Mouse (Mus musculus) midbrain, embryonic 15.5 days (tissue): ENCODE data around the gene Eif2b5. TPM values are rescaled to one million over a fixed set of nuclear protein-coding genes. Genes with fewer than 3 reads are reported as not detected.

Source experiments
- ATAC-seq: fragments of 200-750 bp; cut with Nextera tagmentation; replicated peaks from 2 replicates; pipeline ENCODE4 v1.8.0; 2017; ENCODE audit warnings: moderate TSS enrichment
- H3K27ac ChIP-seq: fragments of 300-500 bp; sonication (generic); 2 replicates; pipeline ENCODE4 v1.5.1; 2015; ENCODE audit warnings: mild to moderate bottlenecking, inconsistent platforms
- H3K27me3 ChIP-seq: fragments of 300-500 bp; sonication (generic); replicated peaks from 2 replicates; pipeline ENCODE4 v1.6.1; 2015; ENCODE audit warnings: inconsistent platforms
- H3K36me3 ChIP-seq: fragments of 300-500 bp; sonication (generic); replicated peaks from 2 replicates; pipeline ENCODE4 v1.6.1; 2015; ENCODE audit warnings: inconsistent platforms
- H3K4me1 ChIP-seq: fragments of 300-500 bp; sonication (generic); 2 replicates; pipeline ENCODE4 v1.6.1; 2015; ENCODE audit warnings: inconsistent platforms
- H3K4me2 ChIP-seq: fragments of 300-500 bp; sonication (generic); 2 replicates; pipeline ENCODE4 v1.6.1; 2015; ENCODE audit warnings: inconsistent platforms, mild to moderate bottlenecking, moderate library complexity
- H3K4me3 ChIP-seq: fragments of 300-500 bp; sonication (generic); 2 replicates; pipeline ENCODE4 v1.5.1; 2015; ENCODE audit warnings: mild to moderate bottlenecking, inconsistent platforms
- H3K9ac ChIP-seq: fragments of 300-500 bp; sonication (generic); 2 replicates; pipeline ENCODE4 v1.6.1; 2015; ENCODE audit warnings: mild to moderate bottlenecking, inconsistent platforms
- H3K9me3 ChIP-seq: fragments of 300-500 bp; sonication (generic); 2 replicates; pipeline ENCODE4 v1.6.1; 2016; ENCODE audit warnings: inconsistent platforms
- WGBS: fragments of 180-500 bp; shearing (Covaris S2); methylation state at CpG from one replicate; pipeline ENCODE4 v1.1.7; 2015; ENCODE audit warnings: mixed read lengths; 5-methylcytosine and 5-hydroxymethylcytosine counted together
- polyA plus RNA-seq: library from polyadenylated mRNA; unstranded; fragments of >200 nt; fragmentation: Nextera tagmentation; extraction: Ambion mirVana; gene quantifications from 2 replicates; pipeline ENCODE4 v1.2.1, GENCODE M21; 2015

Gene Eif2b5
- polyA plus RNA-seq, 1 experiment from 2014 or later: 96.2 TPM

- no peaks in the 10 kb centered on the region for H3K9me3 ChIP-seq
- H3K27me3 ChIP-seq: no peaks in the 10 kb centered on the region
- no peak overlapping the region for H3K4me2 ChIP-seq
- no peaks in the 10 kb centered on the region for H3K4me1 ChIP-seq
- H3K27ac ChIP-seq: no peak overlapping the region
- no peak overlapping the region for H3K4me3 ChIP-seq
- 92% methylated on average over 5 of the region's 5 CpGs for WGBS
- no peak overlapping the region for H3K9ac ChIP-seq
- H3K36me3 ChIP-seq: peaks cover 59% of the 10 kb centered on the region
- no peak for ATAC-seq
These were observed 30.2 kb downstream of the Eif2b5 start for GRCm38 (mm10) chr16:20528779-20529178.

GRCm38 (mm10) chr16:20529375-20529774 is 30.8 kb downstream of the Eif2b5 start:
- H3K9ac ChIP-seq: no peak overlapping the region
- H3K4me2 ChIP-seq: no peak overlapping the region
- 69% methylated on average over 1 of the region's 1 CpGs for WGBS
- peaks cover 53% of the 10 kb centered on the region for H3K36me3 ChIP-seq
- no peak overlapping the region for H3K4me3 ChIP-seq
- no peaks in the 10 kb centered on the region for H3K27me3 ChIP-seq
- no peaks in the 10 kb centered on the region for H3K9me3 ChIP-seq
- no peaks in the 10 kb centered on the region for H3K4me1 ChIP-seq
- ATAC-seq: no peak
- no peak overlapping the region for H3K27ac ChIP-seq

- Histone ChIP-seq H3K36me3 (peaks cover 40% of the 10 kb centered on the region), H3K27ac (no peak overlapping the region), H3K9ac (no peak overlapping the region), H3K9me3 (no peaks in the 10 kb centered on the region), H3K4me3 (no peak overlapping the region), H3K4me2 (no peak overlapping the region), H3K4me1 (peaks cover under 1% of the 10 kb centered on the region; the same call in 1 of the 2 replicates), H3K27me3 (no peaks in the 10 kb centered on the region)
- 93% methylated on average over 20 of the region's 20 CpGs for WGBS
- ATAC-seq: no peak
These were observed 32.3 kb downstream of the Eif2b5 start for GRCm38 (mm10) chr16:20530941-20531340.

- peak overlapping the region; percentile 87; the same call in 1 of the 2 replicates for H3K4me3 ChIP-seq
- H3K4me1 ChIP-seq: peaks cover 28% of the 10 kb centered on the region
- H3K27me3 ChIP-seq: no peaks in the 10 kb centered on the region
- H3K9me3 ChIP-seq: no peaks in the 10 kb centered on the region
- 49% methylated on average over 10 of the region's 10 CpGs for WGBS
- ATAC-seq: no peak
- no peak overlapping the region for H3K27ac ChIP-seq
- no peak overlapping the region for H3K4me2 ChIP-seq
- H3K9ac ChIP-seq: no peak overlapping the region
- peaks cover 28% of the 10 kb centered on the region for H3K36me3 ChIP-seq
These were observed 36.1 kb downstream of the Eif2b5 start for GRCm38 (mm10) chr16:20534617-20535295.

- Histone ChIP-seq H3K4me2 (peak within 1 kb of the TSS; percentile 85), H3K36me3 (peaks cover 33% of the 10 kb centered on the region), H3K27me3 (no peaks in the 10 kb centered on the region), H3K4me1 (peaks cover 28% of the 10 kb centered on the region), H3K4me3 (peak within 1 kb of the TSS; percentile 87), H3K27ac (peak within 1 kb of the TSS; percentile 87), H3K9ac (peak within 1 kb of the TSS; percentile 99), H3K9me3 (no peaks in the 10 kb centered on the region)
- under 1% methylated on average over 52 of the region's 52 CpGs for WGBS
- ATAC-seq: peak; percentile 98
These were observed 36.9 kb downstream of the Eif2b5 start, which contains the start of gene Ap2m1 for GRCm38 (mm10) chr16:20535296-20536080. TSS of gene Ap2m1 (plus strand) at chr16:20535478.

GRCm38 (mm10) chr16:20536081-20536665 is 37.6 kb downstream of the Eif2b5 start:
- Histone ChIP-seq H3K4me2 (peak overlapping the region; percentile 85), H3K9me3 (no peaks in the 10 kb centered on the region), H3K4me3 (peak overlapping the region; percentile 87), H3K27ac (peak overlapping the region; percentile 87), H3K36me3 (peaks cover 32% of the 10 kb centered on the region), H3K4me1 (peaks cover 28% of the 10 kb centered on the region), H3K27me3 (no peaks in the 10 kb centered on the region), H3K9ac (peak overlapping the region; percentile 99)
- 32% methylated on average over 9 of the region's 9 CpGs for WGBS
- no peak for ATAC-seq

GRCm38 (mm10) chr16:20537071-20537471 is 38.5 kb downstream of the Eif2b5 start:
- peaks cover 28% of the 10 kb centered on the region for H3K4me1 ChIP-seq
- 13% methylated on average over 5 of the region's 5 CpGs for WGBS
- H3K4me2 ChIP-seq: peak overlapping the region; percentile 85
- H3K4me3 ChIP-seq: peak overlapping the region; percentile 87
- H3K9ac ChIP-seq: peak overlapping the region; percentile 33
- H3K27ac ChIP-seq: 0 out of 2 replicates have a peak overlapping the region, but pooled peaks have one; percentile 6
- peaks cover 37% of the 10 kb centered on the region for H3K36me3 ChIP-seq
- no peak for ATAC-seq
- H3K27me3 ChIP-seq: no peaks in the 10 kb centered on the region
- H3K9me3 ChIP-seq: no peaks in the 10 kb centered on the region

- Histone ChIP-seq H3K4me2 (peak overlapping the region; percentile 85), H3K9me3 (no peaks in the 10 kb centered on the region), H3K9ac (peak overlapping the region; percentile 33; the same call in 1 of the 2 replicates), H3K27ac (no peak overlapping the region), H3K4me3 (peak overlapping the region; percentile 87), H3K36me3 (peaks cover 42% of the 10 kb centered on the region), H3K27me3 (no peaks in the 10 kb centered on the region), H3K4me1 (peaks cover 28% of the 10 kb centered on the region)
- WGBS: 17% methylated on average over 6 of the region's 6 CpGs
- no peak for ATAC-seq
These were observed 39.1 kb downstream of the Eif2b5 start for GRCm38 (mm10) chr16:20537601-20538320.

- Histone ChIP-seq H3K9ac (no peak overlapping the region), H3K27me3 (no peaks in the 10 kb centered on the region), H3K36me3 (peaks cover 53% of the 10 kb centered on the region), H3K4me3 (no peak overlapping the region), H3K4me1 (peaks cover 28% of the 10 kb centered on the region), H3K4me2 (no peak overlapping the region), H3K9me3 (no peaks in the 10 kb centered on the region), H3K27ac (no peak overlapping the region)
- no peak for ATAC-seq
- WGBS: 75% methylated on average over 3 of the region's 3 CpGs
These were observed 41.0 kb downstream of the Eif2b5 start for GRCm38 (mm10) chr16:20539649-20540048.

GRCm38 (mm10) chr16:20540438-20540837 is 41.8 kb downstream of the Eif2b5 start:
- no peaks in the 10 kb centered on the region for H3K9me3 ChIP-seq
- no peaks in the 10 kb centered on the region for H3K27me3 ChIP-seq
- H3K4me1 ChIP-seq: peaks cover 28% of the 10 kb centered on the region
- no peak overlapping the region for H3K4me2 ChIP-seq
- H3K9ac ChIP-seq: no peak overlapping the region
- ATAC-seq: no peak
- H3K27ac ChIP-seq: no peak overlapping the region
- 89% methylated on average over 4 of the region's 4 CpGs for WGBS
- H3K36me3 ChIP-seq: peaks cover 59% of the 10 kb centered on the region
- H3K4me3 ChIP-seq: no peak overlapping the region

- Histone ChIP-seq H3K4me1 (peaks cover 17% of the 10 kb centered on the region), H3K4me3 (no peak overlapping the region), H3K9me3 (no peaks in the 10 kb centered on the region), H3K27ac (no peak overlapping the region), H3K9ac (no peak overlapping the region), H3K4me2 (no peak overlapping the region), H3K27me3 (no peaks in the 10 kb centered on the region), H3K36me3 (peaks cover 42% of the 10 kb centered on the region)
- WGBS: 95% methylated on average over 10 of the region's 10 CpGs
- ATAC-seq: no peak
These were observed 47.1 kb downstream of the Eif2b5 start for GRCm38 (mm10) chr16:20545696-20546095.
